Comparison of ENCODE assay signal across 25 mouse cellular contexts in the genomic region with DNA sequence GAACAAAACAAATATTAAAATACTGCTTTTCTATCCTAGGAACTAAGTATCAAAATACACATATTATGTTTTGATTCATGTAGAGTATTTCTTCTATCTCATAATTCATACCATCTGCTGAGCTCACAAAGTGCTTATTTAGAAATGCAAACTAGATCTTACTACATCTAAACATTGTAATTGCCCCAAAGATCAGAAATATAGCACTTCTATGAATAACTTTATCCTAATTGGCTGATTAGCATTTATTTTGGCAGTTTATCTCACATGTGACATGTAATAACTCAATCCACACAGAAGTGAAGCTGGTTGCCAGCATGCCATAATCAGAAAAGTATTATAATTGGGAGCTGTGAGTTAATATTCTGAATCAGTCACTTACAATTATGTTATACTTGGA.
"Had no signal": no experiment of that assay in that cellular context is flagged by ENCODE, and none has a peak within 500 bp of the region (broad histone marks: within the 10 kb centered on the region; RNA-seq: fewer than 3 reads in every experiment).

No protein-coding gene starts in this region.

- H3K4me2 ChIP-seq: heart, embryonic 12.5 days; hindbrain, embryonic 12.5 days; hindbrain, embryonic 14.5 days; intestine, embryonic 15.5 days; limb, embryonic 13.5 days; limb, embryonic 15.5 days; liver, embryonic 12.5 days had no signal

- H3K9me3 ChIP-seq: heart, embryonic 10.5 days; heart, embryonic 12.5 days; hindbrain, embryonic 10.5 days; hindbrain, embryonic 12.5 days; intestine, embryonic 15.5 days; limb, embryonic 13.5 days; limb, embryonic 15.5 days; liver, embryonic 12.5 days had no signal

- ATAC-seq: hindbrain, embryonic 16.5 days; inflammation-experienced regulatory T-cells, adult 6 months; intestine, embryonic 15.5 days; intestine, postnatal 0 days; liver, embryonic 12.5 days had no signal

- H3K9ac ChIP-seq: heart, embryonic 12.5 days; hindbrain, embryonic 12.5 days; hindbrain, embryonic 14.5 days; intestine, embryonic 15.5 days; limb, embryonic 13.5 days; limb, embryonic 15.5 days; liver, embryonic 12.5 days; liver, embryonic 14.5 days had no signal

- H3K27me3 ChIP-seq: heart, embryonic 12.5 days; hindbrain, embryonic 12.5 days; intestine, embryonic 15.5 days; limb, embryonic 13.5 days; limb, embryonic 15.5 days; liver, embryonic 12.5 days had no signal

- H3K4me3 ChIP-seq: heart, embryonic 10.5 days; heart, embryonic 12.5 days; hindbrain, embryonic 10.5 days; hindbrain, embryonic 12.5 days; intestine, embryonic 15.5 days; limb, embryonic 13.5 days; limb, embryonic 15.5 days; liver, embryonic 12.5 days had no signal

- DNase-seq: gastrocnemius, postnatal 10 days; gastrocnemius, postnatal 25 days; heart, adult 18-20 months; heart, postnatal 10 days; heart, postnatal 4 days; kidney, adult 18-20 months; kidney, adult 8-10 months; kidney, postnatal 10 days; kidney, postnatal 25 days; layer of hippocampus, adult 9-11 months; layer of hippocampus, postnatal 36 days; left cerebral cortex, postnatal 4 days had no signal

- H3K4me1 ChIP-seq: heart, embryonic 10.5 days; heart, embryonic 12.5 days; hindbrain, embryonic 10.5 days; hindbrain, embryonic 12.5 days; intestine, embryonic 15.5 days; limb, embryonic 13.5 days; limb, embryonic 15.5 days; liver, embryonic 12.5 days had no signal

- H3K36me3 ChIP-seq: heart, embryonic 10.5 days; heart, embryonic 12.5 days; hindbrain, embryonic 10.5 days; hindbrain, embryonic 12.5 days; intestine, embryonic 15.5 days; limb, embryonic 13.5 days; limb, embryonic 15.5 days; liver, embryonic 12.5 days had no signal

- H3K27ac ChIP-seq: heart, embryonic 10.5 days; hindbrain, embryonic 10.5 days; hindbrain, embryonic 12.5 days; hindbrain, embryonic 14.5 days; intestine, embryonic 15.5 days; limb, embryonic 13.5 days; limb, embryonic 15.5 days; liver, embryonic 12.5 days; liver, embryonic 14.5 days had no signal
